Mouse (Mus musculus) kidney, adult 11 months (tissue): ENCODE measurements around the gene Olfr923.
"Not testable (repeated sequence)": the region's sequence is repeated elsewhere in the genome, so short reads cannot be mapped to it uniquely, and the experiment has no call there.

ENCODE experiments used
- DNase-seq: peaks from one replicate; pipeline ENCODE4 v3.0.0; 2022

The Olfr923 gene

GRCm38 (mm10) chr9:38826245-38826644 lies at the start of gene Olfr923:
TSS of gene Olfr923 (plus strand) at chr9:38826545.
- no peak for DNase-seq

GRCm38 (mm10) chr9:38792689-38793088 lies 33.7 kb upstream of the Olfr923 start:
- no peak for DNase-seq

- no peak for DNase-seq
Observed at GRCm38 (mm10) chr9:38805696-38806095, 20.6 kb upstream of the Olfr923 start.

GRCm38 (mm10) chr9:38814314-38814713 lies 12.0 kb upstream of the Olfr923 start, which contains the start of gene Olfr922:
TSS of gene Olfr922 (plus strand) at chr9:38814614.
- no peak for DNase-seq

GRCm38 (mm10) chr9:38815458-38815986 lies 10.8 kb upstream of the Olfr923 start:
- DNase-seq = no peak

- DNase-seq = no peak
Observed at GRCm38 (mm10) chr9:38833027-38833426, 6.7 kb downstream of the Olfr923 start.

GRCm38 (mm10) chr9:38844149-38844548 lies 17.8 kb downstream of the Olfr923 start, which contains the start of gene Olfr924:
TSS of gene Olfr924 (plus strand) at chr9:38844449.
- DNase-seq = no peak

- no peak for DNase-seq
Observed at GRCm38 (mm10) chr9:38854760-38855159, 28.4 kb downstream of the Olfr923 start, which contains the start of gene Olfr26. TSS of gene Olfr26 (plus strand) at chr9:38855060.

GRCm38 (mm10) chr9:38874880-38875279 lies 48.5 kb downstream of the Olfr923 start:
- not testable (repeated sequence) for DNase-seq

GRCm38 (mm10) chr9:38876826-38877225 lies 50.5 kb downstream of the Olfr923 start, which contains the start of gene Olfr926:
TSS of gene Olfr926 (plus strand) at chr9:38877126.
- DNase-seq = no peak
